Mouse (Mus musculus): ENCODE data around the gene Atp2a3.

The Atp2a3 gene

GRCm38 (mm10) chr11:72953116-72953439 is 7.9 kb upstream of the Atp2a3 start:
- in situ Hi-C loops (cut with MboI; ENCODE audit: low pct_unique_long_range_greater_than_20kb in 1 of 2, low sequenced_read_pairs in 2 of 2, unreplicated experiment in 1 of 2) = no loop called here

DNA sequence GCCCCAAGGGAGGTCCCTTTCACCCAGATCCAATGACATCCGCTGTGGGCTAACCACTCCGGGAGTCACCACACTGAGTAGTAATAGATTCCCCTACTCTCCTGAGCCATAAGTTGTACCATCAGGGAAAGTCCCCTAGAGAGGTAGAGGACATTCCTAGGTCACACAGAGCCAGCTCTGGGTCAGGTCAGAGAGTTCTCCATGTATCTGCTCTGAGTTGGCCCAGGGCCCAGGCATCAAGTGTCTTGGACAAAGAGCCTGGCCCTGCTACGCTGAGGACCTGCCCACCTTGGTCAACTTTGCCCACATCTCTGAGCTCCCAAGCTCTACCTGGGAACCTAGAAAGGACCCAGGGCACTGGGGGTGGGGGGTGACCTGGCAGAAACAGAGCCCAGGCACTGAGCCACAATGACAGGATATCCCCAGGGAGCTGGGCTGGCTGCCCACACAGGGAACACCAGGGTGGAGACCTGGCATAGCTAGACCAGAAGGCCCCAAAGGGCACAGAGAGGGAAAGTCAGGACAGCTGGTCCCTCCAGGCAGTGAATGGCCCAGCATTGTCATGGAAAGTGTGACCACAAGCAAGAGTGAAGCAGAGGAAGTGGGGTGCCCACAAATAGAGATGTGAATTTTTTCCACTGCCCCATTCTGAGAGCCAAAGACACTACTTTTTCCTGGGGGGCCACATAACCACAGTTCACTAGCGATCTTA is 7.4 kb upstream of the Atp2a3 start:
- in situ Hi-C loops (cut with MboI; ENCODE audit: low pct_unique_long_range_greater_than_20kb in 1 of 2, low sequenced_read_pairs in 2 of 2, unreplicated experiment in 1 of 2) = no loop called here

GRCm38 (mm10) chr11:72954216-72954615 is 6.8 kb upstream of the Atp2a3 start:
- in situ Hi-C loops (cut with MboI; ENCODE audit: low pct_unique_long_range_greater_than_20kb in 1 of 2, low sequenced_read_pairs in 2 of 2, unreplicated experiment in 1 of 2) = no loop called here

DNA sequence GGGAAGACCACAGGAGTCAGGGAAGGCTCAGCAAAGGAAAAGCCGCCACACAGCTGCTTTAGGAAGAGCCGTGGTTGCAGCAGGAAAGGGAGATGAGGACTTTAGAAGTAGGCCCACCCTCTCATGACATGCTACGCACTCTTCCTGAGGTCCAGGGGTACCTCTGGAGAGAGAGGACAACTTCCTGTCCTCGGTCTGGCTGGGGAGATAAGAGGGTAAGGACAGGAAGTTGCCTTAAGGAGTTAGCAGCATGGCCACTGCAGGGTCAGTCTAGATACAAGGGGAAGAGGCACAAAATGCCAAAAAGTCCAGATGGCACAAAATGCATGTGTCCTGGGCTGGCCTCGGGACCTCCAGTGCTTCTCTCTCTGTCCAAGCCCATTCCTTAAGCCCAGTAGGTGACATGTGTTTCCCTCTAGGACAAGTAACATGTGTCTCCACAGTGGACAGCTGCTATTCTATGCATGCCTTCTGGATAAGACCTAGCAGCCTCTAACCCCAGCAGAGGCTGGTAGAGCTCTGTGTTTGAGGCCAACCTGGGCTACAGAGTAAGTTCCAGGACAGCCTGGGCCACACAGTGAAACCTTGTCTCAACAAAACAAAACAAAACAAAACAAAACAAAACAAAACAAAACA is 5.5 kb upstream of the Atp2a3 start:
- in situ Hi-C loops (cut with MboI; ENCODE audit: low pct_unique_long_range_greater_than_20kb in 1 of 2, low sequenced_read_pairs in 2 of 2, unreplicated experiment in 1 of 2) = no loop called here

DNA sequence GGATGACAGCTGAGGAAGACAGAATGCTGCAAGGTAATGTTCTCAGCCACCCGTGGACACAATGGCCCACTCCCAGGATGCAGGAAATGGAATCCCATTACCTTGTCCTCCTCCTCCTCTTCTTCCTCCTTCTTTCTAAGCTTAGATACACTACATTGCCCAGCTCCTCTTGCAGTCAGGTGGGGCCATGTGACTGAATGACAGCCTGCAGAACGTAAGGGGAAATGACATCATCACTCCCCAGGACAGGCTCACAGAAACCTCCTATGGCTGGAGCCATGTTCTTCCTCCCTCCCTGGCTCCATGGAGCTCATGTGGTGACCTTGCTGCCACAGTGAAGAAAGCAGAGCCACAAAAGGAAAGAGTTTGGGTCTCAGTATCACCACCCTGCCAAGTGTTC is 3.7 kb upstream of the Atp2a3 start:
- in situ Hi-C loops (cut with MboI; ENCODE audit: low pct_unique_long_range_greater_than_20kb in 1 of 2, low sequenced_read_pairs in 2 of 2, unreplicated experiment in 1 of 2) = no loop called here

DNA sequence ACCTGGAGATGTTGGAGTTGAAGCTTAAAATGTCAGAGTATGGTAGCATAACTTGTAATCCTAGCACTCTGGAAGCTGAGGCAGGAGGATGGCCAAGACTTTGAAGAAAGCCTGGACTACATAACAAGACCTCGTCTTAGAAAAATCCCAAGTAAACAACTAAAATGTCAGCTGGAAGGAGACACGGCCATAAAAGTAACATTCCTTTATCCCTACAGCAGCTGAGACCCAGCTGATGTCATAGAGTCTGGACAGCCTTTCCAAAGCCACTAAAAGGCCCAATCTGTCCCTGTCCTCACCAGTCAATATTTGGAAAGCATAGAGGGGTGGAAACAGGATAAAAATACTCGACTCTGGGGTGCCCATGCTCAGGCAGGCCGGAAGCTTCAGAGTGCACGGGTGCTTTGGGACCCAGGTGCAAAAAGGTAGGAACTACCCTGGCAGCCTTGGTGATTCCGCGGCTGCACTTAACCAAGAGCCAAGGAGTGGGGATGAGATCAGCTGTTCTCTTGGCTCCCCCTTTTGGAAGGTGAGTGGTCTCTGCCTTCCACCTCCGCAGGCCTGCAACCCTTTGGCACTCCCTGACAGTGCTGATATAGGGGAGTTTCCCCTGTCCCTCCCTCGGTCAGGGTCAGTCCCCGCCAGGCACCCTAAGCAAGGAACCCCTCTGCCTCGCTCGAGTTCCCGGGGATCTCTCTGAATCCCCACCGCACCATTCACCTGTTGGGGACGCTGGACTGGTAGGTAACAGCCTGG is 867 bp upstream of the Atp2a3 start:
- in situ Hi-C loops (cut with MboI; ENCODE audit: low pct_unique_long_range_greater_than_20kb in 1 of 2, low sequenced_read_pairs in 2 of 2, unreplicated experiment in 1 of 2) = no loop called here

DNA sequence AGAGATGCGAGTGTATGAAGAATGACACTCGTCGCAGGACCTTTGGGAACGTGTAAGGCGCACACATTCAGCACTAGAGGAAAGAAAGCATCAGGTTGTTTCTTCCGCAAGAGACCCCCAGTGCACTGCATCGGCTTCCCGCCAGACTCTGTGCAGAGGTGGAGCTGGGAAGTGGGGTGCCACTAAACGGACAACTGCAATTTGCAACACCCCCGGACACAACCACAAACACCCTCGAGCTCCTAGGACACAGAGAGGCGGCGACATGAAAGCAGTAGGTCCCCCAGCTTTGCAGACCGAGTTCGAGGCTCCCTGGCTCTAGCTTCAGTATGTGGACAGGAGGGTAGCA is 272 bp upstream of the Atp2a3 start:
- in situ Hi-C loops (cut with MboI; ENCODE audit: low pct_unique_long_range_greater_than_20kb in 1 of 2, low sequenced_read_pairs in 2 of 2, unreplicated experiment in 1 of 2) = no loop called here

DNA sequence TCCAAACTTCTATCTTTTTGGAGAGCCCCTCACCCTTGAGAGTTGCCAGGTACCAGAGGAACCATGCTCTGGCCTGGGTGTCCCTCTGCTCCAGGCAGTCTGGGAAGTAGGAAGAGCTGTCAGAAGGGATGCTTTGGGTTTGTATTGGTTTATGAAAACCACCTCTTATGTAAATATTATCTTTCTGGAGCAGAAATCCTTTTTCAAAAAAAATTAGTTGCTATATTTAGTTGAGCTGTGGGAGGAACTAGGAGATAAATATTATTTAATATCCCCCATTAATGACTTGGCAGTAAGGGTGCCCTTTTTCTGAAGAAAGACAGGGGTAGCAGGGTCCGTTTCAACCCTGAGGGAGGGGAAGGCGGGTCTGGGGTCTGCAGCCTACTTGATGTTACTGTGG is 1.4 kb downstream of the Atp2a3 start:
- in situ Hi-C loops (cut with MboI; ENCODE audit: low pct_unique_long_range_greater_than_20kb in 1 of 2, low sequenced_read_pairs in 2 of 2, unreplicated experiment in 1 of 2) = no loop called here

DNA sequence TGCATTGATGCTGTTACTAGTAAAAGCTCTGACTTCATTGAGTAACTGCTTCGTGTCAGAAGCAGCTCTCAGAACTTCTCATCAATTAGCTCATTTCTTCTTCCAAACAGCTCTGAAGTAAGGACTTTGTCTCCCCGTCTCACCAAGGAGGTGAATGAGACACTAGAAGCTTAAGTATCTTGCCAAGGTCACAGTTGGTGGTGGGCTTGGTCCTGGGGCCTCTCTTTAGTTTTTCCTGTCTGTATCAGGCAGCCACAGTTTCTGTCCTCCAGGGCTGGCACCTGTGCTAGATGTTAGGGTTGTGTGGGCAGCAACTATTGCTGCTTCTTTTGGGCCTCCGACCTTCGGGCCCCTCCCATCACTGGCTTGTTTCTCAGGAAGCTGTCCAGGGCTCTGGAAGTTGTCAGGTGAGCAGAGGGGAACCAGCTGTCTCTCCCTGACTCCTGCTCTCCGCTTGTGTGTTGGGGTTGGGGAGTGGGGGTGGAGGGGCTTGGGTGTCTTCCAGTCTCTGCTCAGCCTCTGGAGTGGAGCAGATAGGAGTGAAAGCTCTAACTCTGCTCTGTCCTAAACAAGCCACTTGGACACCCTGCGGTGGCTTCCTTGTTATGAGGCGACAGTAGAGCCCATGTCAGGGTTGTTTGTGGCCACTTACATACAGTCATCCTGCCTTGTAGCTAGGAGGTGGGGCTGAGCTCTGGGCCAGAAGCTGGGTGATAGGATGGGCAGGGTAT is 2.3 kb downstream of the Atp2a3 start:
- in situ Hi-C loops (cut with MboI; ENCODE audit: low pct_unique_long_range_greater_than_20kb in 1 of 2, low sequenced_read_pairs in 2 of 2, unreplicated experiment in 1 of 2) = no loop called here

DNA sequence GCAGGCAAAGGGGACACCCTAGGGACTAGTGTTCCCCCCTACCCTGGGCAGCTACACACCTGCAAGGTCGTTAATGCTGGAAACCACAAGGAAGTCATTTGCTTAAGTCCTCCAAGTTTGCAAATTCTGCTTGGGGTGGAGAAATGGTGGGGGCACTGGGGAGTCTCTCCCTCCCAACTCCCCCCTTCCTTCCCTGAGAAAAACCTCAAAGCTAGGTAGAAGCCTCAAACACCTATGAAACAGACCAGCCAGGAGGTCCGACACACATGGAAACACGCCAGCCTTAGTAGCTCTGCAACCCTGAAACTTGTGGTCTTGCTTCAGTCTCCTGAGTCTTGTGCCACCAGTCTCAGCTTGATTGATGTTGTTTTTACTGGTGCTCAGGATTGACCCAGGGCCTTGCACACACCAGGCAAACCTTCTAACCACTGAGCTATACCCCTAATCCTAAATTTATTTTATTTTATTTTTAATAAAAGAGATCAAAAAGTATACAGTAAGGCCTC is 2.9 kb downstream of the Atp2a3 start:
- in situ Hi-C loops (cut with MboI; ENCODE audit: low pct_unique_long_range_greater_than_20kb in 1 of 2, low sequenced_read_pairs in 2 of 2, unreplicated experiment in 1 of 2) = no loop called here

GRCm38 (mm10) chr11:72974995-72975503 is 14.1 kb downstream of the Atp2a3 start:
- in situ Hi-C loops (cut with MboI; ENCODE audit: low pct_unique_long_range_greater_than_20kb in 1 of 2, low sequenced_read_pairs in 2 of 2, unreplicated experiment in 1 of 2) = no loop called here

DNA sequence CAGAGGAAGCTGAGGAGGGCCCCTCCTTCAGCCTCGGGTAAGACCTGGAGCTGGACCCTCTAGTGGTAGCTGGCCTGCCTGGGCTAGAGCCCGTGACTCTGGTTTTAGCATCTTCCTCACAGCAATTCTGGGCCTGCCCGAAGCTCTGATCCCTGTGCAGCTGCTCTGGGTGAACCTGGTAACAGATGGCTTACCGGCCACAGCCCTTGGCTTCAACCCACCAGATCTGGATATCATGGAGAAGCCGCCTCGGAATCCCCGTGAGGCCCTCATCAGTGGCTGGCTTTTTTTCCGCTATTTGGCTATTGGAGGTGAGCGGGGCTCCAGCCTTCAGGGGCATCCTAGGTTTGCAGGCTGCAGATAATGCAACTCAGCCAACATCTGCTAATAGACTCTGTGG is 21.5 kb downstream of the Atp2a3 start:
- in situ Hi-C loops (cut with MboI; ENCODE audit: low pct_unique_long_range_greater_than_20kb in 1 of 2, low sequenced_read_pairs in 2 of 2, unreplicated experiment in 1 of 2) = loop anchor here in 1 of 2 experiments (10.0 kb wide), 1 partner anchor 168 kb away; no protein-coding TSS in a partner anchor

GRCm38 (mm10) chr11:72983283-72983682 is 22.3 kb downstream of the Atp2a3 start:
- in situ Hi-C loops (cut with MboI; ENCODE audit: low pct_unique_long_range_greater_than_20kb in 1 of 2, low sequenced_read_pairs in 2 of 2, unreplicated experiment in 1 of 2) = loop anchor here in 1 of 2 experiments (10.0 kb wide), 1 partner anchor 168 kb away; no protein-coding TSS in a partner anchor

DNA sequence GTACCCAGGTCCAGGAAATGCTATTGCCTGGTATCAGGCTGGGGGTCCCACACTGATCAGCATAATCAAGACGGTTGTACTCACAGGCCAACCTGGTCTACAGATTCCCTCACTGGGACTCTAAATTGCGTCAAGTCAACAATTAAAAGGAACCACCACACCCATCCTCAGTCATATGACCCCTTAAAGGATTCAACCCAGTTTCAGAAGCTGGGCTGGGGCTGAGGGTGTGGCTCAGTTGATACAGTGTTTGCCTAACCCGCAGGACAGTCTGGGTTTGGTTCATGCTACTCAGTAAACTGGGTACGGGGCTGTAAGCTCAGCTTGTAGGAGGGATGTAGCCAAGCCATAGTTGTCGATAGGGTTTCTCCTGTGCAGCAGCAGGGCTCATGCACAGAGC is 25.8 kb downstream of the Atp2a3 start:
- in situ Hi-C loops (cut with MboI; ENCODE audit: low pct_unique_long_range_greater_than_20kb in 1 of 2, low sequenced_read_pairs in 2 of 2, unreplicated experiment in 1 of 2) = loop anchor here in 1 of 2 experiments (10.0 kb wide), 1 partner anchor 172 kb away; no protein-coding TSS in a partner anchor

DNA sequence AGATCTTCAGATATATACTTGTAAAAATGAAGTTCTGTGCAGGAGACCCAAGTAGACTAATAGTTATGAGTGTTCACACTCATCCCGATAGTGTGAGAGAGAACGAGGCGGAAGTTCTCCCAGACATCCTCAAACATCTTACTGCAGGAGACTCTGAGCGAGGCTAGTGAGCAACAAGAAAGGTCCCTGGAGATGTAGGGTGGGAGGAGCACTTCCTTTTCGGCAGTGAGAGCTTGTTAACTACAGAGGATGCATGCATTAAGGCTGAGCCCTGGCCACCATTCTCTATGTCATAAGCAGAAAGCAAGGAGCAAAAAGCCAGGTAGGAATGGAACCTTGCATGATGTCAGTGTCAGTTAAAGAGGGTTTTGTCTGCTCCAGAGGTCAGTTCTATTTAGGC is 26.3 kb downstream of the Atp2a3 start:
- in situ Hi-C loops (cut with MboI; ENCODE audit: low pct_unique_long_range_greater_than_20kb in 1 of 2, low sequenced_read_pairs in 2 of 2, unreplicated experiment in 1 of 2) = loop anchor here in 1 of 2 experiments (10.0 kb wide), 1 partner anchor 172 kb away; no protein-coding TSS in a partner anchor

GRCm38 (mm10) chr11:72987807-72988206 is 26.8 kb downstream of the Atp2a3 start:
- in situ Hi-C loops (cut with MboI; ENCODE audit: low pct_unique_long_range_greater_than_20kb in 1 of 2, low sequenced_read_pairs in 2 of 2, unreplicated experiment in 1 of 2) = loop anchor here in 1 of 2 experiments (10.0 kb wide), 1 partner anchor 173 kb away; no protein-coding TSS in a partner anchor

DNA sequence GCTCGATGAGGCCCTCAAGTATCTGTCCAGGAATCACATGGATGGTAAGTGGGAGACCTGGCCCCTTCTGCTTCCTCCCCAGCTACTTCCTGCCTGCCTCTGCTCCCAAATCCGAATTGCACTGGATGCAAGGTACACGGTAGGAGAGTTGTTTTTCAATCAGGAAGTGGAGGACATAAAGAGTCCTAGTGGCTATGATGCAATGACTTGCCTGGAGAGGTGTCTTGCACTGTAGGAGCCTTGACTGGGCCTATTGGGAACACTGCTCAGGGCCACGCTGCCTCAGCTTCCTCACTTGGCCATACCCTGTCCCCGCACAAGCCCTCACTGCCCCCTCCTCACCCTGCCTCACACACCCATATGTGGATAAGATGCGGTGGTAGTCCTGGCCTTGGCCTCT is 28.1 kb downstream of the Atp2a3 start:
- in situ Hi-C loops (cut with MboI; ENCODE audit: low pct_unique_long_range_greater_than_20kb in 1 of 2, low sequenced_read_pairs in 2 of 2, unreplicated experiment in 1 of 2) = loop anchor here in 1 of 2 experiments (10.0 kb wide), 1 partner anchor 174 kb away; no protein-coding TSS in a partner anchor

DNA sequence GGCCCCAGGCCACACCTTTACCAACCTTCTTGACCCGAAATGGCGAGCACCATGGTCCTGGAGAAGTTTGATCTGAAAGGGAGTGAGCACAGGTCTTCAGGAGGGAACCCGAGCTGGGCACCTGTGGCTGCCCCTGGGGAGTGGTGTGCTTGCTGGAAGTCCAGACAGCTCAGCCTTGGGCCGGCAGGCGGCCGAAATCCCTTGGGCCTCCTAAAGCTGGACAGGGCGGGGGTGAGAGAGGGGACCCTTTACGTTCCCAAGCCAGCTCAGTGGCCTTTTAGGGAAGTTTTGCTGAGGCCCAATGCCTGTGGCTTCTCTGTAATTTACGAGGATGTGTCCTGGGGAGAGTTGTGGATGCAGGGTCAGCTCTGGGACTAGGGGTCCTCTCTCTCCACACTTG is 29.7 kb downstream of the Atp2a3 start:
- in situ Hi-C loops (cut with MboI; ENCODE audit: low pct_unique_long_range_greater_than_20kb in 1 of 2, low sequenced_read_pairs in 2 of 2, unreplicated experiment in 1 of 2) = no loop called here

All from mouse embryonic stem cell (cell line).